ENCODE assay signal across 23 mouse cellular contexts in the genomic region with DNA sequence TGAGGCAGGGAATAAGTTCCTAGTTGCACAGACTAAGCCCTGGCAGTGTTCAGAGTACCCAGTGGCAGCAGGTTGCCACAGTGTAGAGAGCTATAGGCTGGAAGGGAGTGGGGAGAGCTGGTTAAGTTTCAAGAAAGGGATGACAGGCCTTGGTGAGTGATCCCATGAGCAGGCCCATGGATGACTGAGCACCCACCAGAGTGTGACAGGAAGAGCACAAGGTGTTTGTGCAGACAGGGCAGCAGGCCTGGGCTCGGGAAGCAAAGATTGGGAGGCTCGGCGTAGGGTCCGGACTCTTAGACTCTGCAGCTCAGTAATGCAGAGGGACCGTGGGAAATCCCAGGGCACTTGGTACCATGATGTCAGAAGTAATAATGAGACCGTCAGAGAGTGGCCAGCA. TPM values are rescaled to one million over a fixed set of nuclear protein-coding genes. Genes with fewer than 3 reads are reported as not detected.
DNase-seq lines count a peak whose midpoint lies in the region; ATAC-seq and TF ChIP-seq lines count a peak whose summit lies in the region.
"Had no signal": no experiment of that assay in that cellular context is flagged by ENCODE, and none has a peak within 500 bp of the region (broad histone marks: within the 10 kb centered on the region; RNA-seq: fewer than 3 reads in every experiment).

No protein-coding gene starts in this region.

- 0 out of 2 replicates have a peak, but pooled peaks cover 7% of the 10 kb centered on the region for H3K27me3 ChIP-seq in forebrain, embryonic 10.5 days (ENCODE audit: poor library complexity, severe bottlenecking)
- H3K27me3 ChIP-seq in forebrain, embryonic 13.5 days: no peaks in the 10 kb centered on the region
- no peaks in the 10 kb centered on the region for H3K27me3 ChIP-seq in kidney, adult 2 months (replicated peaks; ENCODE audit: control insufficient read depth, insufficient read depth, low read length)
- H3K27me3 ChIP-seq in kidney, embryonic 16.5 days (ENCODE audit: insufficient read depth, low read length): no peaks in the 10 kb centered on the region
- H3K27me3 ChIP-seq: CH12.LX; embryonic facial prominence, embryonic 13.5 days had no signal

- TF ChIP-seq CTCF in kidney, adult 2 months (conservative IDR thresholded peaks at IDR 0.05; ENCODE audit: insufficient read depth, insufficient read length, low read depth, low read length): no peak

- ATAC-seq in forebrain, embryonic 13.5 days: no peak
- ATAC-seq in kidney, embryonic 16.5 days (ENCODE audit: low FRiP score, low TSS enrichment): peak; percentile 90
- no peak for ATAC-seq in megakaryocyte, adult 5-6 weeks (ENCODE audit: poor library complexity, severe bottlenecking)
- ATAC-seq: hindbrain, embryonic 16.5 days had no signal

- 0 out of 2 replicates have a peak overlapping the region, but pooled peaks have one; percentile 35 for H3K27ac ChIP-seq in forebrain, embryonic 10.5 days
- no peak overlapping the region for H3K27ac ChIP-seq in forebrain, embryonic 13.5 days
- H3K27ac ChIP-seq in kidney, adult 2 months (ENCODE audit: insufficient read depth, low read depth, low read length): no peak overlapping the region
- H3K27ac ChIP-seq in kidney, embryonic 16.5 days (ENCODE audit: low read length): peak overlapping the region; percentile 8; the same call in 1 of the 2 replicates
- H3K27ac ChIP-seq: embryonic facial prominence, embryonic 13.5 days; heart, adult 2 months; liver, embryonic 14.5 days; macrophage had no signal

- no peak overlapping the region for H3K9ac ChIP-seq in forebrain, embryonic 13.5 days
- no peak overlapping the region for H3K9ac ChIP-seq in kidney, embryonic 16.5 days (replicated peaks; ENCODE audit: low read length)
- H3K9ac ChIP-seq: embryonic facial prominence, embryonic 13.5 days; forebrain, postnatal 0 days; heart, embryonic 12.5 days; liver, embryonic 14.5 days had no signal

- no peak overlapping the region for H3K4me2 ChIP-seq in forebrain, embryonic 13.5 days
- no peak overlapping the region for H3K4me2 ChIP-seq in kidney, embryonic 16.5 days (replicated peaks; ENCODE audit: low read depth, low read length)
- H3K4me2 ChIP-seq: embryonic facial prominence, embryonic 13.5 days; heart, embryonic 12.5 days had no signal

- TF ChIP-seq POLR2A in kidney, adult 2 months (IDR thresholded peaks at IDR 0.05; ENCODE audit: low read depth, low read length): no peak

- no peaks in the 10 kb centered on the region for H3K36me3 ChIP-seq in forebrain, embryonic 10.5 days (replicated peaks)
- no peaks in the 10 kb centered on the region for H3K36me3 ChIP-seq in forebrain, embryonic 13.5 days (ENCODE audit: poor library complexity, severe bottlenecking)
- H3K36me3 ChIP-seq in kidney, adult 2 months (ENCODE audit: control insufficient read depth, insufficient read depth, low read length): no peaks in the 10 kb centered on the region
- no peaks in the 10 kb centered on the region for H3K36me3 ChIP-seq in kidney, embryonic 16.5 days (ENCODE audit: insufficient read depth, low read length)
- H3K36me3 ChIP-seq: embryonic facial prominence, embryonic 13.5 days; heart, embryonic 12.5 days had no signal

- WGBS in forebrain, embryonic 10.5 days: 89% methylated on average over 6 of the region's 6 CpGs
- 88% methylated on average over 6 of the region's 6 CpGs for WGBS in forebrain, embryonic 13.5 days
- 54% methylated on average over 6 of the region's 6 CpGs for WGBS in kidney, adult 2 months
- 36% methylated on average over 6 of the region's 6 CpGs for WGBS in kidney, embryonic 16.5 days

- peaks cover 5% of the 10 kb centered on the region for H3K9me3 ChIP-seq in forebrain, embryonic 10.5 days
- H3K9me3 ChIP-seq in forebrain, embryonic 13.5 days (replicated peaks): 0 out of 2 replicates have a peak, but pooled peaks cover 3% of the 10 kb centered on the region
- peaks cover 6% of the 10 kb centered on the region for H3K9me3 ChIP-seq in kidney, embryonic 16.5 days (ENCODE audit: low read length)
- H3K9me3 ChIP-seq: embryonic facial prominence, embryonic 13.5 days had no signal

- H3K4me1 ChIP-seq in forebrain, embryonic 10.5 days: peaks cover 33% of the 10 kb centered on the region
- peaks cover 6% of the 10 kb centered on the region; the same call in 1 of the 2 replicates for H3K4me1 ChIP-seq in forebrain, embryonic 13.5 days
- H3K4me1 ChIP-seq in kidney, adult 2 months (ENCODE audit: control insufficient read depth, insufficient read depth, low read length): 0 out of 2 replicates have a peak, but pooled peaks cover 2% of the 10 kb centered on the region
- peaks cover 14% of the 10 kb centered on the region for H3K4me1 ChIP-seq in kidney, embryonic 16.5 days (ENCODE audit: insufficient read depth, low read length)
- H3K4me1 ChIP-seq: heart, embryonic 12.5 days had no signal

- no peak for DNase-seq in forebrain, embryonic 10.5 days (ENCODE audit: extremely low spot score, low spot score)
- peak; percentile 80 for DNase-seq in kidney, adult 2 months
- peak; percentile 78 to 79 for DNase-seq in kidney, postnatal 36 days
- DNase-seq in left cerebral cortex, postnatal 25 days (ENCODE audit: low spot score in 2 of 2): no peak
- no peak for DNase-seq in thymus, postnatal 36 days
- DNase-seq: adrenal gland, postnatal 10 days; cerebellum, adult 11 months; cerebellum, adult 9-10 months; forebrain, postnatal 0 days; heart, adult 2 months; layer of hippocampus, adult 9-11 months; liver; lung, adult 2 months; lung, postnatal 10 days had no signal

- H3K4me3 ChIP-seq in forebrain, embryonic 10.5 days: no peak overlapping the region
- H3K4me3 ChIP-seq in forebrain, embryonic 13.5 days: no peak overlapping the region
- no peak overlapping the region for H3K4me3 ChIP-seq in kidney, adult 2 months (ENCODE audit: insufficient read depth, low read depth, low read length)
- no peak overlapping the region for H3K4me3 ChIP-seq in kidney, embryonic 16.5 days (ENCODE audit: low read length)
- H3K4me3 ChIP-seq: embryonic facial prominence, embryonic 13.5 days; heart, adult 2 months; heart, embryonic 12.5 days had no signal

- intact Hi-C loops in left cerebral cortex, postnatal 25 days (cut with DNase I): no loop called here

RNA-seq across cellular contexts. Expression of a gene that starts 49.3 kb away (rescaled TPM):
- 21.8 and 22.3 TPM in 2 replicates for polyA plus RNA-seq in forebrain, embryonic 10.5 days (2016; fragmentation: Nextera tagmentation; extraction: Ambion mirVana)
- 25.3 and 28.7 TPM in 2 replicates for polyA plus RNA-seq in forebrain, embryonic 13.5 days (2015; fragmentation: Nextera tagmentation; extraction: Ambion mirVana)
- 3.9 and 6.1 TPM in 2 replicates for polyA plus RNA-seq in kidney, adult 2 months (2012; rRNA removed)
- polyA plus RNA-seq in kidney, embryonic 16.5 days (2015; fragmentation: Nextera tagmentation; extraction: Ambion mirVana): 24.2 and 24.7 TPM in 2 replicates
- total RNA-seq in megakaryocyte, adult 5-6 weeks (2015): 25.3 and 27.4 TPM in 2 replicates
- 36.0 and 39.1 TPM in 2 replicates for total RNA-seq in megakaryocyte, adult 5-6 weeks (2017)
- total RNA-seq in left cerebral cortex, postnatal 25 days (2021): 10 to 100 TPM; 32.7 to 34.7 TPM

Comparison
In these comparisons a context has a peak if more than half of its experiments do, and no peak if none do; other contexts are left out.
1. H3K27ac ChIP-seq: peak in forebrain, embryonic 10.5 days (single experiment) and kidney, embryonic 16.5 days (single experiment); none in forebrain, embryonic 13.5 days (single experiment) and kidney, adult 2 months (single experiment).
2. DNase-seq: peak in kidney, adult 2 months (single experiment) and kidney, postnatal 36 days (2 of 2); none in forebrain, embryonic 10.5 days (single experiment), left cerebral cortex, postnatal 25 days (0 of 2) and thymus, postnatal 36 days (0 of 2).